In the genomic region with DNA sequence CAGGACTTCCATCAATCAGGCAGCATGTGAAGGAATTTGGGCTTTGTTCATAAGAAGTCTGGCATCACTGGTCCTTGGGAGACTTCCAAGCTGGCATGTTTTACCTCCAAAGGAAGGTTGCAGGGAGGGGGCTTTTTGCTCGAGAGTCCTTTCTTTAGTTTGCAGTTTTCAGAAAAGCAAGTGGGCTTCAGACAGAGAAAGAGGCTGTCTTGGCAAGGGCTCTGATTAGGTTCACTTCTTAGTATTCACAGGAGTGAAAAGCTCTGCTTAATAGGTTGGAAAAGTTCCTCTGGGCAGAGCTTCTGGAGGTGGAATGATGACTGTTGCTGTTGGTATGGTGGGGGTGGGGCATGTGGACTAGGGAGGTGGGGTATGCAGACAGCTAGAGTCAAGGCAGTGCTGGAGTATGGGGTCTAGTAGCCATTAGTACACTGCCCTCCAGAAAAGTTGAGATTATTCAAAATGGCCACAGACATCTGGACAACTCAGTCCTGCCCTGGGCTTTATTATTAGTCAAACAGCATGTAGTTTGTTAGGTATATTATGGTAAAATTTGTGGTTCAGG, we compare ENCODE assay signal across 25 mouse cellular contexts. TPM values are rescaled to one million over a fixed set of nuclear protein-coding genes. Genes with fewer than 3 reads are reported as not detected.
DNase-seq lines count a peak whose midpoint lies in the region; ATAC-seq lines count a peak whose summit lies in the region.
"Had no signal": no experiment of that assay in that cellular context is flagged by ENCODE, and none has a peak within 500 bp of the region (broad histone marks: within the 10 kb centered on the region; RNA-seq: fewer than 3 reads in every experiment).

No protein-coding gene starts in this region.

- H3K36me3 ChIP-seq in hindbrain, embryonic 14.5 days (replicated peaks; ENCODE audit: control insufficient read depth, insufficient read depth) = no peaks in the 10 kb centered on the region
- H3K36me3 ChIP-seq in hindbrain, embryonic 11.5 days (ENCODE audit: control insufficient read depth, insufficient read depth, low read length) = no peaks in the 10 kb centered on the region
- no peaks in the 10 kb centered on the region for H3K36me3 ChIP-seq in neural tube, embryonic 13.5 days
- no peaks in the 10 kb centered on the region for H3K36me3 ChIP-seq in forebrain, embryonic 15.5 days
- H3K36me3 ChIP-seq: embryonic facial prominence, embryonic 12.5 days; limb, embryonic 13.5 days; liver, embryonic 12.5 days; midbrain, embryonic 12.5 days had no signal

- H3K4me1 ChIP-seq in hindbrain, embryonic 14.5 days (replicated peaks; ENCODE audit: control insufficient read depth, insufficient read depth, low read length) = no peaks in the 10 kb centered on the region
- no peaks in the 10 kb centered on the region for H3K4me1 ChIP-seq in hindbrain, embryonic 11.5 days (replicated peaks; ENCODE audit: control insufficient read depth, insufficient read depth, low read length)
- no peaks in the 10 kb centered on the region for H3K4me1 ChIP-seq in neural tube, embryonic 13.5 days (replicated peaks)
- no peaks in the 10 kb centered on the region for H3K4me1 ChIP-seq in forebrain, embryonic 15.5 days
- H3K4me1 ChIP-seq: embryonic facial prominence, embryonic 12.5 days; limb, embryonic 13.5 days; liver, embryonic 12.5 days; midbrain, embryonic 12.5 days had no signal

- no peaks in the 10 kb centered on the region for H3K27me3 ChIP-seq in hindbrain, embryonic 14.5 days (ENCODE audit: control insufficient read depth, insufficient read depth, low read length)
- H3K27me3 ChIP-seq in hindbrain, embryonic 11.5 days (ENCODE audit: control insufficient read depth, insufficient read depth, low read length) = no peaks in the 10 kb centered on the region
- no peaks in the 10 kb centered on the region for H3K27me3 ChIP-seq in neural tube, embryonic 13.5 days
- no peaks in the 10 kb centered on the region for H3K27me3 ChIP-seq in forebrain, embryonic 15.5 days
- H3K27me3 ChIP-seq: embryonic facial prominence, embryonic 12.5 days; limb, embryonic 13.5 days; liver, embryonic 12.5 days; midbrain, embryonic 12.5 days had no signal

- no peak for DNase-seq in hindbrain, embryonic 14.5 days (ENCODE audit: low spot score)
- DNase-seq in hindbrain, embryonic 11.5 days (ENCODE audit: low spot score) = no peak
- no peak for DNase-seq in neural tube, embryonic 10.5 days (ENCODE audit: extremely low spot score, low spot score)
- DNase-seq in cerebellum, adult 9-10 months = no peak
- no peak for DNase-seq in cerebellum, adult 11-12 months
- DNase-seq: adrenal gland, postnatal 36 days; cerebellum, adult 18-20 months; cerebellum, postnatal 25 days; gastrocnemius, postnatal 10 days; heart, adult 11 months; layer of hippocampus, adult 9-11 months; lung, adult 18-20 months; lung, postnatal 10 days; right cerebral cortex, postnatal 25 days; spleen, adult 18-20 months had no signal

- no peak overlapping the region for H3K4me2 ChIP-seq in hindbrain, embryonic 14.5 days (replicated peaks)
- no peak overlapping the region for H3K4me2 ChIP-seq in hindbrain, embryonic 11.5 days (replicated peaks; ENCODE audit: low read depth, low read length)
- H3K4me2 ChIP-seq in neural tube, embryonic 13.5 days = no peak overlapping the region
- H3K4me2 ChIP-seq in forebrain, embryonic 15.5 days (replicated peaks) = no peak overlapping the region
- H3K4me2 ChIP-seq: embryonic facial prominence, embryonic 12.5 days; heart, embryonic 11.5 days; limb, embryonic 13.5 days; liver, embryonic 12.5 days; midbrain, embryonic 12.5 days had no signal

- WGBS in hindbrain, embryonic 14.5 days = 44% methylated on average over 1 of the region's 1 CpGs
- 50% methylated on average over 1 of the region's 1 CpGs for WGBS in hindbrain, embryonic 11.5 days
- 45% methylated on average over 1 of the region's 1 CpGs for WGBS in neural tube, embryonic 13.5 days
- WGBS in forebrain, embryonic 15.5 days = 26% methylated on average over 1 of the region's 1 CpGs

- H3K4me3 ChIP-seq in hindbrain, embryonic 14.5 days (replicated peaks; ENCODE audit: low read length) = no peak overlapping the region
- H3K4me3 ChIP-seq in hindbrain, embryonic 11.5 days (ENCODE audit: low read depth, low read length) = no peak overlapping the region
- no peak overlapping the region for H3K4me3 ChIP-seq in neural tube, embryonic 13.5 days
- H3K4me3 ChIP-seq in forebrain, embryonic 15.5 days = no peak overlapping the region
- H3K4me3 ChIP-seq: embryonic facial prominence, embryonic 12.5 days; erythroblast, embryonic 14.5 days; limb, embryonic 13.5 days; liver, embryonic 12.5 days; midbrain, embryonic 12.5 days had no signal

- H3K9me3 ChIP-seq in hindbrain, embryonic 14.5 days (ENCODE audit: control insufficient read depth, low read length) = no peaks in the 10 kb centered on the region
- H3K9me3 ChIP-seq in hindbrain, embryonic 11.5 days (ENCODE audit: control insufficient read depth, low read length) = no peaks in the 10 kb centered on the region
- H3K9me3 ChIP-seq in neural tube, embryonic 13.5 days = no peaks in the 10 kb centered on the region
- H3K9me3 ChIP-seq in forebrain, embryonic 15.5 days = no peaks in the 10 kb centered on the region
- H3K9me3 ChIP-seq: embryonic facial prominence, embryonic 12.5 days; limb, embryonic 13.5 days; liver, embryonic 12.5 days; midbrain, embryonic 12.5 days had no signal

- H3K27ac ChIP-seq in hindbrain, embryonic 14.5 days = no peak overlapping the region
- no peak overlapping the region for H3K27ac ChIP-seq in hindbrain, embryonic 11.5 days (ENCODE audit: low read depth, low read length)
- no peak overlapping the region for H3K27ac ChIP-seq in neural tube, embryonic 13.5 days (replicated peaks)
- H3K27ac ChIP-seq in forebrain, embryonic 15.5 days (replicated peaks) = no peak overlapping the region
- H3K27ac ChIP-seq: embryonic facial prominence, embryonic 12.5 days; kidney, postnatal 0 days; limb, embryonic 13.5 days; liver, embryonic 12.5 days; midbrain, embryonic 12.5 days had no signal

- peak; percentile 57; the same call in 1 of the 2 replicates for ATAC-seq in hindbrain, embryonic 14.5 days (ENCODE audit: low FRiP score)
- no peak for ATAC-seq in hindbrain, embryonic 11.5 days (ENCODE audit: low FRiP score)
- ATAC-seq in neural tube, embryonic 13.5 days (ENCODE audit: low read depth) = peak; percentile 72
- ATAC-seq in forebrain, embryonic 15.5 days (replicated peaks) = peak; percentile 77; the same call in 1 of the 2 replicates
- ATAC-seq: intestine, embryonic 16.5 days; liver, embryonic 12.5 days had no signal

- no peak overlapping the region for H3K9ac ChIP-seq in hindbrain, embryonic 14.5 days
- no peak overlapping the region for H3K9ac ChIP-seq in hindbrain, embryonic 11.5 days (ENCODE audit: low read depth, low read length)
- H3K9ac ChIP-seq in neural tube, embryonic 13.5 days = no peak overlapping the region
- H3K9ac ChIP-seq in forebrain, embryonic 15.5 days (replicated peaks) = no peak overlapping the region
- H3K9ac ChIP-seq: embryonic facial prominence, embryonic 12.5 days; limb, embryonic 13.5 days; liver, embryonic 12.5 days; midbrain, embryonic 12.5 days had no signal

RNA-seq across cellular contexts. Expression of gene Fhl1, which starts 49.3 kb away (rescaled TPM):
- 192 and 215 TPM in 2 replicates for polyA plus RNA-seq in hindbrain, embryonic 14.5 days (2014; fragmentation: Nextera tagmentation; extraction: Ambion mirVana)
- 81.5 and 87.0 TPM in 2 replicates for polyA plus RNA-seq in hindbrain, embryonic 11.5 days (2014; fragmentation: Nextera tagmentation; extraction: Ambion mirVana)
- 131 and 139 TPM in 2 replicates for polyA plus RNA-seq in neural tube, embryonic 13.5 days (2015; fragmentation: Nextera tagmentation; extraction: Ambion mirVana)
- polyA plus RNA-seq in forebrain, embryonic 15.5 days (2015; fragmentation: Nextera tagmentation; extraction: Ambion mirVana) = 108 TPM in 2 replicates
